Mouse (Mus musculus): ENCODE measurements at regions not wholly inside any gene's neighbourhood (a gene's known extent, or its start where the extent isn't known, plus 50 kb on each side); places are given as distances from the start of the nearest gene placed in this dataset.

DNA sequence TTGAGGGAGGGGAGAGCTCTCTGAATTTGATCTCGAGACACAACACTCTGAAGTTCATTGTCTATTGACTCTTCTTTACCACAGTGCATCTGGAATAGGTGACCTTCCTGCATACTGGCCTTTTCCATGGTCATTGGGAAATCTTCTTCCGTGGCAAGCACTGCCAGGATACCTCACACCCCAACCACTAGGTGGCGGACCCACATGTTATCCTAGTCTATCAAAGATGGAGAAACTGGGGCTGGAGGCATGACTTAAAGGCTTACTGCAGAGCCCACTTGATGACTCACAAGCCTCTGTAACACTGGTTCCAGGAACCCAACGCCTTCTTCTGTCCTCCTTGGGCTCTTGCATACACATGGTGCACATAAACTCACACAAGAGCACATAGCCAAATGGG lies 467.2 kb upstream of the Mgmt start:
- DNase-seq (ENCODE audit: low read depth, low spot score), result no peak

- no peak for DNase-seq (ENCODE audit: low read depth, low spot score)
Measured at GRCm38 (mm10) chr7:136430085-136431011, 464.1 kb upstream of the Mgmt start.

DNA sequence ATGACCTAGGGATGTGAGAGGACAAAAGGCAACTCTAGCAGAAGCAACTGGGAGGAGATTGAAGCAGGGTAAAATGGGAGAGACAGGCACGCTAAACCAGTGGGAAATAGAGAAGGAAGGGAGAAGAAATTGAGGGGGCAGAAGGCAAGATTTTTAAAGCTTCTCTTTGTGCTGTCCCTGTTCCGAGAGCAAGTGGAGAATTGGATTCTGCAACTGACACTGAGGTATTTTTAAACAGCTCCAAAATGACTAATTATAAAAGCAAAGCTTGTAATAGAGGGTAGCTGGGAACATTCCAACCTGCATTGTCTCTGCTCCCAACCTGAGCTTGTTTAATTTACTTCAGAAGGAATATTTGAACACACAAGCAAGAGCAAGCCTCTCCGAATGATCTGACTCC lies 460.7 kb upstream of the Mgmt start:
- DNase-seq (ENCODE audit: low read depth, low spot score), result peak; percentile 65

GRCm38 (mm10) chr7:136434510-136434909 lies 459.9 kb upstream of the Mgmt start:
- peak; percentile 36 for DNase-seq (ENCODE audit: low read depth, low spot score)

GRCm38 (mm10) chr7:136443436-136443835 lies 451.0 kb upstream of the Mgmt start:
- DNase-seq (ENCODE audit: low read depth, low spot score), result no peak

DNA sequence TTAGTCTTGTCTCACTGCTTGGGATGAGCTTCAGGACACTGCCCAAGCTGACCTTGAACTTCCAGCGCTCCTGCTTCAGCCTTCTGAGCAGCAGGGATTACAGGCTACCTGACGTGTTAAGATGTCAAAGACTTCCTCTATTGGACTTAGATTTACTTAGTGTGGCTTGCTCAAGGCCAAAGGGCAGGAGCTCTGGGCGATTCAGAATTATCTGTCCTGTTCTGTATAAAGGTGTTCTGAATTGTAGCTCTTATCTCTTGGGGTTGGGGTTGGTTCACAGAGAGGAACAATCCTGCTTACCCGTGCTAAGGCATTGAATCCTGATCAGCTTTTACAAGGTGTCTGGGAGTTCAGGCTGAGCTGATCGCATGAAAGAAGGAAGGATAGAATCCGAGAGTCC lies 449.3 kb upstream of the Mgmt start:
- DNase-seq (ENCODE audit: low read depth, low spot score), result no peak

- no peak for DNase-seq (ENCODE audit: low read depth, low spot score)
Measured at GRCm38 (mm10) chr7:136449286-136449685, 445.1 kb upstream of the Mgmt start.

GRCm38 (mm10) chr7:136451672-136452361 lies 442.6 kb upstream of the Mgmt start:
- DNase-seq (ENCODE audit: low read depth, low spot score), result no peak

DNA sequence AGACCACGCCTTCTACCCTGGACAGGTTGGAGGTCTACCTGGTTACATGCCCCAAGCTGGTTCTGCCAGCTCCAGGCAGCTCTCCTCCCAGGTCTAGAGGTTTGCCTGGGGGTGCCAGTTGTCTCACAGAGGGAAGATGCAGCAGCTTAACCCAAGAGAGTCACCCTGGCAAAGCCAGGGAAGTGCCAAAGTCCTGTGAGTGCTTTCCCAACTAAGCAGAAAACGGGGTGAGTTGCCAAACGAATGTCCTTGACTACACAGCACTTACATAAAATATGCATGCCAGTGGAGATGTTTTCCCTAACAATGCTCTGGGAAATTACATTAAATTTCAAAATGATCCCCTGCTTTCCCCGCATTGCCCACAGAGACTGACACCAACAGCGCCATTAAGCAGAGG lies 441.9 kb upstream of the Mgmt start:
- no peak for DNase-seq (ENCODE audit: low read depth, low spot score)

GRCm38 (mm10) chr7:136457171-136457570 lies 437.2 kb upstream of the Mgmt start:
- no peak for DNase-seq (ENCODE audit: low read depth, low spot score)

GRCm38 (mm10) chr7:136457867-136458448 lies 436.5 kb upstream of the Mgmt start:
- no peak for DNase-seq (ENCODE audit: low read depth, low spot score)

DNA sequence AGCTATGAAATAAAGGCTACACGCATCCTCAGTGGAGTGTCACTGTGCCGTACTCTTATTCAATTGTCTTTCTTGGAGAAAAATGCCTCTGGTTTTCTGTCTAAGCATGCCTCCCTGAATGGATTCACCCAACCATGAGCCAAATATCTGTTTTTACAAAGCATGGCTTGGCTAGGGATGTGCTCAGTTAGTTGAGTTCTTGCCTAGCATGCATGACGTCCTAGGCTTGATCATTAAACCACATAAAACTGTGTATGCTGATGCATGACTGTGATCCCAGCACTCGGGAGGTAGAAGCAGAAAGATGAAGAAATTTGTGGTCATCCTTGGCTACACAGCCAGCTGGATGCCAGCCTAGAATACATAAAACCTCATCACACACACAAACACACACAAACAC lies 417.3 kb upstream of the Mgmt start:
- no peak for DNase-seq (ENCODE audit: low read depth, low spot score)

- DNase-seq (ENCODE audit: low read depth, low spot score), result no peak
Measured at GRCm38 (mm10) chr7:136480641-136481202, 413.7 kb upstream of the Mgmt start.

GRCm38 (mm10) chr7:136483237-136483636 lies 411.2 kb upstream of the Mgmt start:
- no peak for DNase-seq (ENCODE audit: low read depth, low spot score)

DNA sequence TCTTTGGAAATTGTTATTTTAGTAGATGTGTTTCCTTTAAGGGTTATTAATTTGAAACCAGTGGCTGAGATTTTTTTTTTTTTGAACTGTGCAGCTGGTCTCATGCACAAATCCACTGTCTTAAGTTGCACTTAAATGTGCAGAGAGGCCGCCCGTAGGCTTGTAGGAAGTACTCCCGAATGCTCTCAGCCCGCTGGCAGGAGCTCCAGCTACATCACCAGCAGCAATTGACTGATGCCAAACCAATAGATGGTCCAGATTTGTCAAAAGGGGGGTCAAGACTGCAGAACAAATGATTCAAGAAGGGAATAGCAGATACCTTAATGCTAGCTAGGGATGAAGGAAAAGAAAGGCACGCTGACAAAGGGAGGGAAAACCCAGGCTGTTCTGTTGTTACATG lies 406.9 kb upstream of the Mgmt start:
- DNase-seq (ENCODE audit: low read depth, low spot score), result no peak

- DNase-seq (ENCODE audit: low read depth, low spot score), result peak; percentile 18
Measured at GRCm38 (mm10) chr7:136494862-136495261, 399.6 kb upstream of the Mgmt start.

- peak; percentile 70 for DNase-seq (ENCODE audit: low read depth, low spot score)
Measured at GRCm38 (mm10) chr7:136496335-136497242, 397.8 kb upstream of the Mgmt start.

DNA sequence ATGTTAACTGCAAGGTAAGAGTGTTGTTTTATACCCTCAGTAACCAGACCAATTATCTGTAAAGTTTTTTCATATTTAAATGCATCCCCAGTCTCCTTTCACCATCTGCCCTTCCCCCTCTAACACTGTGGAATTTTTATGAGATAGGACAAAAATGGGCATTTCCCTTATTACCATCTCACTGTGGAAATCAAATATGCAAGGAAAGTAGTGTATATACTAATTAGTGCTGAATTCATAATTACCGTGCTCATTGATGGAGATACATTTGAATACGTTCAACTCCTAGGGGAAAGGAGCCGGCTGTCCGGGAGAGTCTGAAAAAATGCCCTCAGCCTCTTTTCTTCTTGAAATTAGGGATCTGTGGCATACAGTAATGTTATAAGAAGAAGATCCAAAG lies 394.4 kb upstream of the Mgmt start:
- DNase-seq (ENCODE audit: low read depth, low spot score), result no peak

- no peak for DNase-seq (ENCODE audit: low read depth, low spot score)
Measured at GRCm38 (mm10) chr7:136501094-136501493, 393.3 kb upstream of the Mgmt start.

DNA sequence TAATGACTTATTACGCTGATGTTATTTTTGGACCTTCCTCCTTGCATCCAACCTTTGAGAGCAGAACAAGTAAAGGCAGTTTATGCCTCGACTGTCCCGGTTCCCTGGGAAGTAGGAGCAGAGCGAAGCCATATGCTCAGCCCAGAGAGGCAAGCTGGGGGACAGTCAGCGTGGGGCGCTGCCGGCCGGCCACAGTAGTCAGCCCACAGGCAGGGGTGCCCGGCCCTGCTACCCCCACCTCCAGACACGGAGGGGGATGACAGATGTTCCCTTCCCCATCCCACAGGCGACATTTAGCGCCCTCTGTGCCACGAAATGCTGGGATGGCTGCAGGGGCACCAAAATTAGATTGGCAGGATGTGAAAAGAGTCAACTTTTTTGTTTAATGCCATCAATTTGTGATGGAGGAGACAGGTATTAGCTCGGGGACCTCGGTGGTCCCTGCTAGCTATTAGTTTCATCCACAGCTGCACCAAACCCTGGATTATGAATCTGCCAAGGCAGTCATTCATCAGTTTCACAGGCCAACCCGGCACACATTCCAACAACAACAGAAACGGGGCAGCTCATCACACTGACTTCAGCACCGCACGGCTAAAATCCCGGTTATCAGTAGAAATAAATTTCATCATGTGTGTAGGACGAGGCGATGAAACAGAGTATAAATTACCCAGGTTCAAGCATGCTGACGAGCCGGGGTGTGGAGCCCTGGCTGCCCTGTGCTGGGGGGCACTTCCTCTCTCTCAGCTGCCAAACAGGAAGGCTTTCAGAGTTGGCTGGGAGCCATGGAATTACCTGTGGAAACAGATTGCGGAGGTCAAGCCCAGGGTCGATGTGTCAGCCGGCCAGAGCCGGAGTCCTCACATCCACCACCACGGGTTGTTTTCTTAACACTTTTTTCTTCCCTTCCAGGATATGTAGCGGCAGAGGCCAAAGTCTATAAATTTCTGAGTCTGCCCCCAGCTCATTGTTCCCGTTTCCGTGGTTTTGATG lies 392.3 kb upstream of the Mgmt start:
- DNase-seq (ENCODE audit: low read depth, low spot score), result no peak

Data from brain, adult 2 months (tissue).